Mouse (Mus musculus) layer of hippocampus, postnatal 36 days (tissue): ENCODE measurements around the gene Crb1. TPM values are rescaled to one million over a fixed set of nuclear protein-coding genes. Genes with fewer than 3 reads are reported as not detected.
"Not testable (repeated sequence)": the region's sequence is repeated elsewhere in the genome, so short reads cannot be mapped to it uniquely, and the experiment has no call there.

Source experiments
- DNase-seq, 2 experiments: peaks; one replicate each; pipeline ENCODE4 v3.0.0; 2022
- total RNA-seq, 2 experiments: library from RNA; stranded (reverse); gene quantifications; 2 replicates each; pipeline ENCODE4 v1.2.3; 2021

Gene Crb1
- under 1 TPM; 0.35 TPM for total RNA-seq

GRCm38 (mm10) chr1:139376638-139377286 lies at the start of gene Crb1:
Crb1 (minus strand) TSS chr1:139377100.
- DNase-seq: no peak

GRCm38 (mm10) chr1:139425006-139425405 lies 48.1 kb upstream of the Crb1 start:
- DNase-seq: no peak

GRCm38 (mm10) chr1:139423931-139424330 lies 47.0 kb upstream of the Crb1 start:
- DNase-seq: no peak

GRCm38 (mm10) chr1:139422941-139423340 lies 46.0 kb upstream of the Crb1 start:
- no peak for DNase-seq

GRCm38 (mm10) chr1:139421875-139422791 lies 45.2 kb upstream of the Crb1 start, which contains the start of gene Zbtb41:
Zbtb41 (plus strand) TSS chr1:139422288.
- DNase-seq: peak; percentile 88 to 91

- peak in 1 of 2 experiments; percentile 3 for DNase-seq
These were observed 44.6 kb upstream of the Crb1 start for GRCm38 (mm10) chr1:139421521-139421874.

GRCm38 (mm10) chr1:139413465-139413864 lies 36.6 kb upstream of the Crb1 start:
- no peak for DNase-seq

GRCm38 (mm10) chr1:139412365-139412764 lies 35.5 kb upstream of the Crb1 start:
- DNase-seq: not testable (repeated sequence)

GRCm38 (mm10) chr1:139407701-139408100 lies 30.8 kb upstream of the Crb1 start:
- DNase-seq: no peak

GRCm38 (mm10) chr1:139405766-139406165 lies 28.9 kb upstream of the Crb1 start:
- DNase-seq: no peak

- no peak for DNase-seq
These were observed 19.7 kb upstream of the Crb1 start for GRCm38 (mm10) chr1:139396589-139396988.

GRCm38 (mm10) chr1:139391747-139392146 lies 14.8 kb upstream of the Crb1 start:
- DNase-seq: no peak

- no peak for DNase-seq
These were observed 2.7 kb upstream of the Crb1 start for GRCm38 (mm10) chr1:139379621-139379984.

GRCm38 (mm10) chr1:139378861-139379620 lies 2.1 kb upstream of the Crb1 start:
- DNase-seq: no peak

GRCm38 (mm10) chr1:139375900-139376299 lies 1.0 kb downstream of the Crb1 start:
- DNase-seq: no peak

GRCm38 (mm10) chr1:139371341-139371740 lies 5.6 kb downstream of the Crb1 start:
- no peak for DNase-seq

- DNase-seq: no peak
These were observed 28.3 kb downstream of the Crb1 start for GRCm38 (mm10) chr1:139348566-139348965.

GRCm38 (mm10) chr1:139346602-139347371 lies 30.1 kb downstream of the Crb1 start:
- DNase-seq: peak; percentile 24 to 51

- DNase-seq: no peak
These were observed 30.8 kb downstream of the Crb1 start for GRCm38 (mm10) chr1:139346030-139346601.

- DNase-seq: no peak
These were observed 36.6 kb downstream of the Crb1 start for GRCm38 (mm10) chr1:139340178-139340859.

- DNase-seq: no peak
These were observed 39.9 kb downstream of the Crb1 start for GRCm38 (mm10) chr1:139336997-139337396.
